Mouse (Mus musculus): ENCODE measurements around the gene C5ar1.

The C5ar1 gene

GRCm38 (mm10) chr7:16221582-16222272, 37.6 kb downstream of the C5ar1 start, which contains the start of gene Dhx34:
TSS of gene Dhx34 (minus strand) at chr7:16222037.
- peak; percentile 97 for DNase-seq

DNA sequence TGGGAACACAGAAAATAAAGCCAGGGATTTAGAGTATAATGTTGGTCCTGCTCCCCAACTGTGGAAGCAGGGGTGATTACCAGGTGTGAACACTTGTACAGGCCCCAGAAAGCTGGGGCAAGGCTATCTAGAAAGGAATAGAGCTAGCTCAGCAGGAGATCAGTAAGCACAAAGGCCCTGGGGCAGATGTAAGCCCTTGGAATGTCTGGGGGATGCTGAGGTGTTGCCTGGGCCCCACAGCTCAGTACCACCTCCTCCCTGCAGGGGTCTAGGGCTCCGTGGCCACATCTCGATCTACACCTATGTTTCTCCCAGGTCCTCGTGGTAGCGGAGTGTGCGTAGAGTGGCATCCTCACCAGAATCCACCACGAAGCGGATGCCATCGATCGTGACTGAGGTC, 45.4 kb downstream of the C5ar1 start:
- no peak for DNase-seq

DNA sequence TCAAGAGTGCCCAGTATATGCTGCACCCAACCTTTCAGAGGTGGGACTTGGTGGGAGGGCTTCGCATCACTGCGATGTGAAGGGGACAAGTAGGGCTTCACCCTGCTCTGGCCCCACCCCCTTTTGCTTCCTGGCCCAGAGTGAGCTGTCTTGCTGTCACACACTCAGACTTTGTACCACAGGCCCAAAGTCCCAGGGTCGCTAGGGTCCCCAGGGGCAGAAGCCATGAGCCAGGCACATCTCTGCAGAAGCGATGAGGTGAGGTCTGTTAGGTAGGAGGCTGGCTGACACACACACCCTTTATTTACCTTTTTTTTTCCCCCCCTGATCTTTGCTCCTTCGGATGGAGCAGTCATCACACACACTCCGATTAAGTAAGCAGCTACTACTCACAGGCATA, 46.1 kb downstream of the C5ar1 start:
- no peak for DNase-seq

DNA sequence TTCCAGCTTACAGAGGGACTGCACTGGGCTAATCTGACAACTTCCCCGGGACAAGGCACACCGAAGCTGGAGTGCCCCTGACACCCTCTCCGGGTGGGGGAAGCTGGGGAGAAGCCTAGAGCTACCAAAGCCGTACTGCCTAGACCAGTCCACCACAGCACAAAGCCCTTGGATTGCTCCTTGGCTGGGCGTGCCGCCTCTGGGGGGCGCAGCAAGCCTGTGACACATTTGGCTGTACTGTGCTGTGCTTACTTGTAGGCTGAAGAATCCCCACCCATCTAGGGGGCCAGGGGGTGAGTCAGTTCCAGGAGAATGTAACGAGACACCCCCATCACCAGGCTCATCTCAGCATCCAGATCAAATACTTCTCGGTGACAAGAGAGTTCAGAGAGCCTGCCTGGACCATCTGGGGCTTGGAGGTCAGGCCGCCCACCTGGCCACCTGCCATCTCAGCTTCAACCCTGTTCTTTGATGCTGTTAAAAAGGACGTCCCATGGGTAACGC, 48.4 kb downstream of the C5ar1 start:
- no peak for DNase-seq

GRCm38 (mm10) chr7:16208781-16209665, 50.3 kb downstream of the C5ar1 start:
- no peak for DNase-seq

GRCm38 (mm10) chr7:16207496-16207895, 51.8 kb downstream of the C5ar1 start:
- DNase-seq, result no peak

- DNase-seq, result no peak
Measured at GRCm38 (mm10) chr7:16207076-16207475, 52.3 kb downstream of the C5ar1 start.

DNA sequence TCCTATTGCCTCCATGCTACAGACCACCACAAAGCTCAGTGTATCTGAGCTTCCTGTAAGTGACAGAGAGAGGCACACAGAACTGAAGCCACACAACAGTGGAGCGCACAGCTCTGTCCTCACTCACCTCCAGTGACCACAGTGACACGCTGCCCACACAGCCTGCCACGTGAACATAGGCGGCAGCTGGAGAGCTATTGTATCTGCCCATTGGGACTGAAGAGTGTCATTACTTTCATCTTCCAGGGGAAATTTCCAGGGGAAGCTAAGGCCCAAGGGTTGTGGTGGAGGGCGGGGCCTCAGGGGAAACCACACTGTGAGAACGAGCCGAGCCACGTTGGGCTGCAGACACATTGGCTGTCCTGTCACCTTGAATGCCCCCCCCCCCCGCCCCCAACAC, 54.5 kb downstream of the C5ar1 start:
- DNase-seq, result no peak

DNA sequence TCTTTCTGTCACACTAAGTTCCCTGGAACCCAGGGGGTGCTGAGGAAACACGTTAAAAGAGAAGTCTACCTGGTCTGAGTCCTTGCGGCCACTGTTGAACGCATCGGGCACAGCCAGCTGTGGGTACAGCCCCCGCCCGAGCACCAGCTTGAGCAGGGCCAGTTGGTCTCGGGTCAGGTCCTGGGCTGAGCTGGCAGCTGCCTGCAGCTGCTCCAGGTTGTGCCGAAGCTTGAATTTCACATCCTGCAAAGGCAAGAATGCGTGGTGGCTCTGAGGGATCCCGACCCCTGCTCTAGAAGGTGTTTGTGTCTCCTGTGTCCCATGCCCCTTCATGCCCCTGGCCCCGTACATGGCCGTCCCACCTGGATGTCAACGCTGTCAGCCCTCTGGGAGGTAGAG, 55.8 kb downstream of the C5ar1 start:
- no peak for DNase-seq

DNA sequence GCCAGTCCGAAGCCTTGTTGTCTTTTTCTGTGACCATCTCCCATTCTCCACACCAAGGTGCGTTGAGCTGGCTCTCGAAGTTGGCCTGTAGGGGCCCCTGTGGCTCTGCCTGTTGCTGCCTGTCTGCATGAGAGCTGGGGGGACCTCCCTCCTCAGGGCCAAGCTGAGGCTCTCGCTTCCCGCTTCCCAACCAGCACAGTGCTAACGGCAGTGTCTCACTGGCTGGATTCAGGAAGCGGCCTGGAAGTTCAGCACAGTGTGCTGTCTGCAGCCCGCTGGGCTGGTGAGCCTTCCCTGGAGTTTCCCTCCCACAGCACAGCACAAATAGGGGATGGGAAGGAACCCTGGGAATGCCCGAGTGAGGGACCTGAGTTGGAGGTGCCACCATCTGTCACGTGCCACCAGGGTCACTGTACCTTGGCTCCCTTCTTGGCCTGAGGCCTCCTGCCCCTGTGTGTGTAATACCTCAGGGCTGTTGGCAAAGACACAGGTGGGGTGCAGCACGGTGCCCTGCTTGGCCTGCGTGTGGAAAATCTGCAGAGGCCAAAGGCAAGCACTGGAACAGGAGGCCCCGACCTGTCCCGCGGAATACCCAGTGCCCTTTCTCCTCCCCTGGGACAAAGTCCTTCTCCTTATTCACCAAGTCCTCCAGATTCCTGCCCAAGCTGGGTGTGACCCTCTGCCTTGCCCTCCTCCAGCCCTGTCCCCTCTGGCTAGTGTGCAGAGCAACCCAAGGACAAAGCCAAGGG, 56.4 kb downstream of the C5ar1 start:
- DNase-seq, result no peak

DNA sequence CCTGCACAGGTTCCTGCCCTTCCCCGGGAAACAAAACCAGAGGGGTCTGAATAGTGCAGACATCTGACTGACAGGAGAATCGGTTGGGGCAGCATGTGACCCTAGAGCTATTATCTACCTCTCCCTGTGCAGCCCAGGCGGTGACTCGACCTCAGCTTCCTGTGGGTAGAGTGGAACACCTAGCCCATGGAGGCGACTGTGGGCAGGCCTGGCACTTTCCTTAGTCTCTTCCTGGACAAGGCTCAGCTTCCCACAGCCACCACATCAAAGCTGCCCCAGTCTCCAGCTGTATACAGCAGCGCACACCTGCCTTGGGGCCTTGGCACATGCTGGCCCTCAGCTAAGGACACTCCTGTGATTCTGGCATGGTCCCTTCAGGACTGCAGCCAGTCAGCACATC, 58.2 kb downstream of the C5ar1 start:
- DNase-seq, result no peak

- DNase-seq, result no peak
Measured at GRCm38 (mm10) chr7:16198540-16198939, 60.8 kb downstream of the C5ar1 start.

DNA sequence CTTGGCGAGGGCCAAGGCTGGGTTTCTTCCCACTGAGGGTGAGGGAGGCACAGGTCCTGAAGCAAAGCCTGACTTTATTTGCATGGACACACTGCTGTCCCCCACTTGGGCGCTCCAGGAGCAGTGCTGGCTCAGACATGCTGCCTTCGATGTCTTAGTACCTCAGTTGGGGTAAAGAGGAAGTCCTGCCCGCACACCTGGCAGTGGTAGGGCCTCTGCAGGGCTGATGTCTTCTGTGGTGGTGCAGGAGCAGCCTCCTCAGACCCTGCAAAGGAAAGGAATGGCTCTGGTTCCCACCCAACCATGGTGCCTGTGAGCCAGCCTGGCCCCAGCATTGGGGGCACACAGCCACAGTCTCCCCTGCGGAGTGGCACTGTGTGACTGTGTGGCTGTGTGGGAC, 62.2 kb downstream of the C5ar1 start:
- DNase-seq, result no peak
